Mouse (Mus musculus) spleen, postnatal 10 days (tissue): ENCODE measurements around the gene Lrtm2.
A peak's percentile ranks its signal among the peaks of the same experiment; 100 is the strongest.

Experiments
- DNase-seq, 2 experiments: peaks; one replicate each; pipeline ENCODE4 v3.0.0; 2021 to 2022; ENCODE audit warnings: low spot score in 2 of 2

Lrtm2 gene

GRCm38 (mm10) chr6:119336124-119336523, 5.6 kb upstream of the Lrtm2 start:
- peak in 1 of 2 experiments; percentile 26 for DNase-seq

- no peak for DNase-seq
These were observed 3.3 kb upstream of the Lrtm2 start for GRCm38 (mm10) chr6:119333831-119334230.

- no peak for DNase-seq
These were observed 2.6 kb upstream of the Lrtm2 start for GRCm38 (mm10) chr6:119333202-119333601.

- DNase-seq: no peak
These were observed 1.5 kb upstream of the Lrtm2 start for GRCm38 (mm10) chr6:119332111-119332510.

GRCm38 (mm10) chr6:119329936-119330335, 630 bp downstream of the Lrtm2 start:
- no peak for DNase-seq

- no peak for DNase-seq
These were observed 1.3 kb downstream of the Lrtm2 start for GRCm38 (mm10) chr6:119329215-119329714.

- DNase-seq: no peak
These were observed 1.9 kb downstream of the Lrtm2 start for GRCm38 (mm10) chr6:119328521-119329115.

- DNase-seq: no peak
These were observed 4.0 kb downstream of the Lrtm2 start for GRCm38 (mm10) chr6:119326541-119326940.

- no peak for DNase-seq
These were observed 4.6 kb downstream of the Lrtm2 start for GRCm38 (mm10) chr6:119325978-119326377.

- no peak for DNase-seq
These were observed 5.8 kb downstream of the Lrtm2 start for GRCm38 (mm10) chr6:119324776-119325175.

GRCm38 (mm10) chr6:119321752-119322151, 8.8 kb downstream of the Lrtm2 start:
- no peak for DNase-seq

GRCm38 (mm10) chr6:119320481-119320880, 10.1 kb downstream of the Lrtm2 start:
- DNase-seq: no peak

GRCm38 (mm10) chr6:119319358-119319757, 11.2 kb downstream of the Lrtm2 start:
- DNase-seq: peak in 1 of 2 experiments; percentile 31

- no peak for DNase-seq
These were observed 11.8 kb downstream of the Lrtm2 start for GRCm38 (mm10) chr6:119318732-119319131.

GRCm38 (mm10) chr6:119314751-119315476, 15.7 kb downstream of the Lrtm2 start:
- DNase-seq: no peak

- DNase-seq: no peak
These were observed 16.8 kb downstream of the Lrtm2 start for GRCm38 (mm10) chr6:119313588-119314375.

- no peak for DNase-seq
These were observed 17.5 kb downstream of the Lrtm2 start for GRCm38 (mm10) chr6:119313096-119313495.

- no peak for DNase-seq
These were observed 18.2 kb downstream of the Lrtm2 start for GRCm38 (mm10) chr6:119312381-119312780.

GRCm38 (mm10) chr6:119310176-119310575, 20.4 kb downstream of the Lrtm2 start:
- no peak for DNase-seq

GRCm38 (mm10) chr6:119307867-119308413, 22.6 kb downstream of the Lrtm2 start:
- no peak for DNase-seq

GRCm38 (mm10) chr6:119303331-119303730, 27.2 kb downstream of the Lrtm2 start:
- no peak for DNase-seq

- DNase-seq: no peak
These were observed 29.3 kb downstream of the Lrtm2 start for GRCm38 (mm10) chr6:119301310-119301709.
